Mouse (Mus musculus): ENCODE results near the gene Dennd1b. TPM values are rescaled to one million over a fixed set of nuclear protein-coding genes. Genes with fewer than 3 reads are reported as not detected.

The Dennd1b gene
- total and polyA plus RNA-seq, 2 experiments, result 3.2 to 16.5 TPM

GRCm38 (mm10) chr1:139049881-139050472 is 86.7 kb downstream of the Dennd1b start:
- Histone ChIP-seq H3K36me3 (ENCODE audit: control insufficient read depth, insufficient read depth, low read length) (peaks cover 9% of the 10 kb centered on the region), H3K4me1 (ENCODE audit: control insufficient read depth, insufficient read depth, low read length) (no peaks in the 10 kb centered on the region), H3K9ac (ENCODE audit: low read depth, low read length) (no peak overlapping the region), H3K27ac (replicated peaks; ENCODE audit: insufficient read depth, low read depth, low read length) (no peak overlapping the region), H3K79me2 (ENCODE audit: control insufficient read depth, insufficient read depth, low read length) (no peaks in the 10 kb centered on the region; the same call in 1 of the 2 replicates), H3K4me3 (ENCODE audit: insufficient read depth, low read depth, low read length) (no peak overlapping the region), H3K27me3 (ENCODE audit: control insufficient read depth, insufficient read depth, low read length) (no peaks in the 10 kb centered on the region)
- WGBS, result 92% methylated on average over 11 of the region's 11 CpGs
- DNase-seq (ENCODE audit: extremely low read depth, low read depth, low spot score), result no peak
- TF ChIP-seq CTCF (IDR thresholded peaks at IDR 0.05; ENCODE audit: low read depth, low read length), result no peak
- TF ChIP-seq POLR2A (IDR thresholded peaks at IDR 0.05; ENCODE audit: extremely low read depth, insufficient read depth, low read length), result no peak

GRCm38 (mm10) chr1:139053003-139053402 is 89.8 kb downstream of the Dennd1b start:
- Histone ChIP-seq H3K9ac (ENCODE audit: low read depth, low read length) (no peak overlapping the region), H3K79me2 (ENCODE audit: control insufficient read depth, insufficient read depth, low read length) (no peaks in the 10 kb centered on the region; the same call in 1 of the 2 replicates), H3K4me3 (ENCODE audit: insufficient read depth, low read depth, low read length) (no peak overlapping the region), H3K4me1 (ENCODE audit: control insufficient read depth, insufficient read depth, low read length) (no peaks in the 10 kb centered on the region), H3K27ac (replicated peaks; ENCODE audit: insufficient read depth, low read depth, low read length) (no peak overlapping the region), H3K27me3 (ENCODE audit: control insufficient read depth, insufficient read depth, low read length) (no peaks in the 10 kb centered on the region), H3K36me3 (ENCODE audit: control insufficient read depth, insufficient read depth, low read length) (peaks cover 5% of the 10 kb centered on the region)
- no peak for DNase-seq (ENCODE audit: extremely low read depth, low read depth, low spot score)
- TF ChIP-seq POLR2A (IDR thresholded peaks at IDR 0.05; ENCODE audit: extremely low read depth, insufficient read depth, low read length) (no peak), CTCF (IDR thresholded peaks at IDR 0.05; ENCODE audit: low read depth, low read length) (no peak)

GRCm38 (mm10) chr1:139060301-139060700 is 97.1 kb downstream of the Dennd1b start:
- H3K27me3 ChIP-seq (ENCODE audit: control insufficient read depth, insufficient read depth, low read length), result no peaks in the 10 kb centered on the region
- H3K4me1 ChIP-seq (ENCODE audit: control insufficient read depth, insufficient read depth, low read length), result no peaks in the 10 kb centered on the region
- DNase-seq (ENCODE audit: extremely low read depth, low read depth, low spot score), result no peak
- H3K79me2 ChIP-seq (ENCODE audit: control insufficient read depth, insufficient read depth, low read length), result no peaks in the 10 kb centered on the region
- no peak overlapping the region for H3K9ac ChIP-seq (ENCODE audit: low read depth, low read length)
- no peak overlapping the region for H3K4me3 ChIP-seq (ENCODE audit: insufficient read depth, low read depth, low read length)
- H3K27ac ChIP-seq (replicated peaks; ENCODE audit: insufficient read depth, low read depth, low read length), result no peak overlapping the region
- peaks cover 14% of the 10 kb centered on the region for H3K36me3 ChIP-seq (ENCODE audit: control insufficient read depth, insufficient read depth, low read length)
- TF ChIP-seq CTCF (IDR thresholded peaks at IDR 0.05; ENCODE audit: low read depth, low read length), result no peak
- no peak for TF ChIP-seq POLR2A (IDR thresholded peaks at IDR 0.05; ENCODE audit: extremely low read depth, insufficient read depth, low read length)
- 93% methylated on average over 5 of the region's 5 CpGs for WGBS

GRCm38 (mm10) chr1:139064711-139065110 is 101.5 kb downstream of the Dennd1b start:
- H3K4me1 ChIP-seq (ENCODE audit: control insufficient read depth, insufficient read depth, low read length), result no peaks in the 10 kb centered on the region; the same call in 1 of the 2 replicates
- no peaks in the 10 kb centered on the region for H3K27me3 ChIP-seq (ENCODE audit: control insufficient read depth, insufficient read depth, low read length)
- H3K79me2 ChIP-seq (ENCODE audit: control insufficient read depth, insufficient read depth, low read length), result no peaks in the 10 kb centered on the region
- H3K36me3 ChIP-seq (ENCODE audit: control insufficient read depth, insufficient read depth, low read length), result peaks cover 14% of the 10 kb centered on the region
- H3K4me3 ChIP-seq (ENCODE audit: insufficient read depth, low read depth, low read length), result no peak overlapping the region
- no peak overlapping the region for H3K27ac ChIP-seq (replicated peaks; ENCODE audit: insufficient read depth, low read depth, low read length)
- H3K9ac ChIP-seq (ENCODE audit: low read depth, low read length), result no peak overlapping the region
- TF ChIP-seq POLR2A (IDR thresholded peaks at IDR 0.05; ENCODE audit: extremely low read depth, insufficient read depth, low read length) (no peak), CTCF (IDR thresholded peaks at IDR 0.05; ENCODE audit: low read depth, low read length) (no peak)
- 45% methylated on average over 2 of the region's 2 CpGs for WGBS
- DNase-seq (ENCODE audit: extremely low read depth, low read depth, low spot score), result peak; percentile 74

GRCm38 (mm10) chr1:139067210-139067609 is 104.0 kb downstream of the Dennd1b start:
- Histone ChIP-seq H3K4me1 (ENCODE audit: control insufficient read depth, insufficient read depth, low read length) (no peaks in the 10 kb centered on the region; the same call in 1 of the 2 replicates), H3K27ac (replicated peaks; ENCODE audit: insufficient read depth, low read depth, low read length) (no peak overlapping the region), H3K27me3 (ENCODE audit: control insufficient read depth, insufficient read depth, low read length) (no peaks in the 10 kb centered on the region), H3K9ac (ENCODE audit: low read depth, low read length) (no peak overlapping the region), H3K36me3 (ENCODE audit: control insufficient read depth, insufficient read depth, low read length) (peaks cover 9% of the 10 kb centered on the region), H3K79me2 (ENCODE audit: control insufficient read depth, insufficient read depth, low read length) (no peaks in the 10 kb centered on the region), H3K4me3 (ENCODE audit: insufficient read depth, low read depth, low read length) (no peak overlapping the region)
- 94% methylated on average over 2 of the region's 2 CpGs for WGBS
- TF ChIP-seq POLR2A (IDR thresholded peaks at IDR 0.05; ENCODE audit: extremely low read depth, insufficient read depth, low read length), result no peak
- no peak for TF ChIP-seq CTCF (IDR thresholded peaks at IDR 0.05; ENCODE audit: low read depth, low read length)
- DNase-seq (ENCODE audit: extremely low read depth, low read depth, low spot score), result no peak

GRCm38 (mm10) chr1:139071015-139071414 is 107.8 kb downstream of the Dennd1b start:
- peak; percentile 18 for DNase-seq (ENCODE audit: extremely low read depth, low read depth, low spot score)
- Histone ChIP-seq H3K36me3 (ENCODE audit: control insufficient read depth, insufficient read depth, low read length) (no peaks in the 10 kb centered on the region; the same call in 1 of the 2 replicates), H3K27me3 (ENCODE audit: control insufficient read depth, insufficient read depth, low read length) (no peaks in the 10 kb centered on the region), H3K4me3 (ENCODE audit: insufficient read depth, low read depth, low read length) (no peak overlapping the region), H3K9ac (ENCODE audit: low read depth, low read length) (no peak overlapping the region), H3K4me1 (ENCODE audit: control insufficient read depth, insufficient read depth, low read length) (no peaks in the 10 kb centered on the region; the same call in 1 of the 2 replicates), H3K27ac (replicated peaks; ENCODE audit: insufficient read depth, low read depth, low read length) (no peak overlapping the region), H3K79me2 (ENCODE audit: control insufficient read depth, insufficient read depth, low read length) (no peaks in the 10 kb centered on the region)
- WGBS, result 62% methylated on average over 2 of the region's 2 CpGs
- TF ChIP-seq POLR2A (IDR thresholded peaks at IDR 0.05; ENCODE audit: extremely low read depth, insufficient read depth, low read length) (no peak), CTCF (IDR thresholded peaks at IDR 0.05; ENCODE audit: low read depth, low read length) (no peak)
